Mouse (Mus musculus) midbrain, embryonic 16.5 days (tissue): ENCODE measurements at regions not wholly inside any gene's neighbourhood (a gene's known extent, or its start where the extent isn't known, plus 50 kb on each side); places are given as distances from the start of the nearest gene placed in this dataset.

Source experiments
- ATAC-seq: fragments of 200-750 bp; cut with Nextera tagmentation; 2 replicates; pipeline ENCODE4 v1.8.0; 2017; ENCODE audit warnings: moderate TSS enrichment
- H3K27ac ChIP-seq: fragments of 300-500 bp; sonication (generic); 2 replicates; pipeline ENCODE4 v1.5.1; 2014; ENCODE audit warnings: mild to moderate bottlenecking, low read length, mixed read lengths
- H3K27me3 ChIP-seq: fragments of 300-500 bp; sonication (generic); 2 replicates; pipeline ENCODE4 v1.6.1; 2014; ENCODE audit warnings: low read depth, low read length, mixed read lengths; ENCODE audit not compliant: control insufficient read depth, insufficient read depth
- H3K36me3 ChIP-seq: fragments of 300-500 bp; sonication (generic); 2 replicates; pipeline ENCODE4 v1.6.1; 2014; ENCODE audit warnings: mild to moderate bottlenecking, low read length, moderate library complexity, mixed read lengths; ENCODE audit not compliant: control insufficient read depth, insufficient read depth
- H3K4me1 ChIP-seq: fragments of 300-500 bp; sonication (generic); 2 replicates; pipeline ENCODE4 v1.6.1; 2014; ENCODE audit warnings: mild to moderate bottlenecking, low read length, mixed read lengths; ENCODE audit not compliant: control insufficient read depth, insufficient read depth
- H3K4me2 ChIP-seq: fragments of 300-500 bp; sonication (generic); 2 replicates; pipeline ENCODE4 v1.6.1; 2014; ENCODE audit warnings: mild to moderate bottlenecking, low read length, mixed read lengths
- H3K4me3 ChIP-seq: fragments of 300-500 bp; sonication (generic); 2 replicates; pipeline ENCODE4 v1.5.1; 2014; ENCODE audit warnings: low read depth, mild to moderate bottlenecking, low read length, moderate library complexity, mixed read lengths
- H3K9ac ChIP-seq: fragments of 300-500 bp; sonication (generic); 2 replicates; pipeline ENCODE4 v1.6.1; 2014; ENCODE audit warnings: low read depth, low read length, mixed read lengths
- H3K9me3 ChIP-seq: fragments of 300-500 bp; sonication (generic); replicated peaks from 2 replicates; pipeline ENCODE4 v1.6.1; 2014; ENCODE audit warnings: mild to moderate bottlenecking, low read length, mixed read lengths; ENCODE audit not compliant: control insufficient read depth, poor library complexity, severe bottlenecking
- WGBS: fragments of 180-500 bp; shearing (Covaris S2); extraction: QIAGEN DNeasy Blood & Tissue Kit; methylation state at CpG from one replicate; pipeline ENCODE4 v1.1.7; 2014; 5-methylcytosine and 5-hydroxymethylcytosine counted together

GRCm38 (mm10) chr15:93910158-93910557 is 314.5 kb upstream of the Prickle1 start:
- Histone ChIP-seq H3K36me3 (no peaks in the 10 kb centered on the region), H3K27me3 (no peaks in the 10 kb centered on the region), H3K9me3 (no peaks in the 10 kb centered on the region), H3K9ac (no peak overlapping the region), H3K4me3 (no peak overlapping the region), H3K4me1 (no peaks in the 10 kb centered on the region; the same call in 1 of the 2 replicates), H3K27ac (no peak overlapping the region), H3K4me2 (no peak overlapping the region)
- 82% methylated on average over 3 of the region's 3 CpGs for WGBS
- ATAC-seq, result no peak

DNA sequence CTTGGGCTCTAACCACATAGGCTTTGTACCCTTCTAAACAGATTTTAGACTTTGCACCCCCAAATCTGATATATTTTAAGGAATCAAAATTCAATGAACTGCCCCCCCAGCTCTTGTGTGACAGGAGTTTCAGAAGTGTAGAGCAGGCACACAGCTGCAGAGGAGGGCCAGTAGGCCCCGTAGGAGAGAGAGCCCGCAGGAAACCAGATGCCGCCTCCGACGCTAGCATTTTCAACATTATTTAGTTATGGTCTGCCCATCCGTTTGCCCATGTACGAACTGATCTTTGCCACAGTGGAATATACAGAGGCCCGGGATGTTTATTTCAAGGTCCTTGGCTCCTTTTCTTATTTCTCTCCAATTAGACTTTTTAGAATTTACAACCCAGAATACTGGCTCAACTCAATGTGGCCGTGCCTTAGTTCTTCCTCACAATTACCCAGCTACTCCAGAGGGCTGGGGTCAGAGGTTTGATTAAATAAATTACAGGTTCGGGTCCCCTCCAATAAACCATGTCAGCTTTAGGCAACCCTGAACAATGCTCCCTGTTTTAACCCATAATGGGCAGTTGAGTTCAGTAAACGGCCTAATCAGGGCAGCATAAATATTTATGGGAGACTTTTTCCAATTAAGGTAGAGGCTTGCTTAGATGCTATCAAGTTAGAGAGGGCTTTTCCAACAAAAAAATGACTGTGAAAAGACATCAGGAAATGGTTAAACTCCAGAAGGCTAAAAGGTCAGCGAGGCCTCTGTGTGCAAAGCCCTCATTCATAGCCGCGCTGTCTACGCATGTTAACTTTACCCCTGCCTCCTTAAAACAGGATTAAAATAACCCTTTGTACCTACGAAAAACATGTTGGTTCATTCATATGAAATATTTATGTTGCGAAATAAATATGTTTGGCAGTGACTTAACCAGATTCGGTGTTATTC is 308.2 kb upstream of the Prickle1 start:
- no peak overlapping the region for H3K27ac ChIP-seq
- no peaks in the 10 kb centered on the region; the same call in 1 of the 2 replicates for H3K4me1 ChIP-seq
- no peak overlapping the region for H3K9ac ChIP-seq
- ATAC-seq, result no peak
- H3K36me3 ChIP-seq, result no peaks in the 10 kb centered on the region
- no peaks in the 10 kb centered on the region for H3K27me3 ChIP-seq
- WGBS, result 61% methylated on average over 18 of the region's 18 CpGs
- H3K9me3 ChIP-seq, result no peaks in the 10 kb centered on the region
- no peak overlapping the region for H3K4me3 ChIP-seq
- no peak overlapping the region for H3K4me2 ChIP-seq

DNA sequence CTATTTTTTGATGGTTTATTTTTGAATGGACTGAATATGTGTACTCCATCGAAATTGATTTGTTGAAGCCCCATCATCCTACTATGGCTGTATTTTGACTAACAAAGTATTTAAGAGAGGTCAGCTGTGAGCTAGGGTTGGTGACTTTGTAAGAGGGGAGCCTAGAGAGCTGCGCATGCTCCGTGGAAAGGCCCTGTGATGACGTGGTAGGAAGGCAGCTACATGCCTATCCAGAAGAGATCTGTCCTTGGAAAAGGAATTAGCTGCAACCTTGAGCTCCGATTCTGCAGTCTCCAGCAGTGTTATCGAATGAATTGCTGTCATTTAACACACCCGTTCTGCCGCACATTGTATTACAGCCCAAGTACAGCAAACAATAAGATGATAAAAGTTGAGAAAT is 287.1 kb upstream of the Prickle1 start:
- no peak for ATAC-seq
- H3K36me3 ChIP-seq, result no peaks in the 10 kb centered on the region
- H3K9ac ChIP-seq, result no peak overlapping the region
- 86% methylated on average over 8 of the region's 8 CpGs for WGBS
- H3K27ac ChIP-seq, result no peak overlapping the region
- no peaks in the 10 kb centered on the region for H3K9me3 ChIP-seq
- no peak overlapping the region for H3K4me2 ChIP-seq
- no peaks in the 10 kb centered on the region for H3K27me3 ChIP-seq
- no peak overlapping the region for H3K4me3 ChIP-seq
- H3K4me1 ChIP-seq, result no peaks in the 10 kb centered on the region

DNA sequence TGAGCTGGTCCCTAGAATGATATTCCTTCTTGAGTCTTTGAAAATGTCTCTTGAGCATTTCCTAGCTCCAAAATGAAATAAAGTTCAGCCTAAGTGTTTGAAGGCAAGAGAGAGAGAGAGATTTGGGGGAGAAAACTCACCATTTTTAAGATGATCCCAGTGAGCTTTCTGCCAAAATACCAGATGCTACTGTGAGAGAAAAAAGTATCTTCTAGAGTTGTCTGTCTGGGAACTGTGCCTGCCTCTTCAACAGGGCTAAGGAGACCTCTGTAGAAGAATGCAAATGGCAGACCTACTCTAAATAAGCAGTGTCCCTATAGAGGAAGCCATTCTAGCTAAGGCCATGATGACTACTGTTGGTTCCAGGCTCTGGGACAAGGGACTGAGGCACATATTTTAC is 285.6 kb upstream of the Prickle1 start:
- Histone ChIP-seq H3K9ac (no peak overlapping the region), H3K9me3 (no peaks in the 10 kb centered on the region), H3K4me1 (no peaks in the 10 kb centered on the region), H3K27me3 (no peaks in the 10 kb centered on the region), H3K4me2 (no peak overlapping the region), H3K27ac (no peak overlapping the region), H3K36me3 (no peaks in the 10 kb centered on the region), H3K4me3 (no peak overlapping the region)
- ATAC-seq, result no peak

- no peak for ATAC-seq
Measured at GRCm38 (mm10) chr15:93880302-93880701, 284.6 kb upstream of the Prickle1 start.

GRCm38 (mm10) chr15:93879006-93879405 is 283.3 kb upstream of the Prickle1 start:
- Histone ChIP-seq H3K27me3 (no peaks in the 10 kb centered on the region), H3K4me1 (no peaks in the 10 kb centered on the region), H3K36me3 (no peaks in the 10 kb centered on the region), H3K4me3 (no peak overlapping the region), H3K9ac (no peak overlapping the region), H3K4me2 (no peak overlapping the region), H3K27ac (no peak overlapping the region), H3K9me3 (no peaks in the 10 kb centered on the region)
- WGBS, result 88% methylated on average over 3 of the region's 3 CpGs
- ATAC-seq, result no peak

More at GRCm38 (mm10) chr15:93880302-93880701, 284.6 kb upstream of the Prickle1 start:
- H3K4me2 ChIP-seq, result no peak overlapping the region
- 81% methylated on average over 8 of the region's 8 CpGs for WGBS
- H3K27ac ChIP-seq, result no peak overlapping the region
- no peaks in the 10 kb centered on the region for H3K4me1 ChIP-seq
- no peaks in the 10 kb centered on the region for H3K9me3 ChIP-seq
- no peak overlapping the region for H3K9ac ChIP-seq
- H3K36me3 ChIP-seq, result no peaks in the 10 kb centered on the region
- no peaks in the 10 kb centered on the region for H3K27me3 ChIP-seq
- H3K4me3 ChIP-seq, result no peak overlapping the region

DNA sequence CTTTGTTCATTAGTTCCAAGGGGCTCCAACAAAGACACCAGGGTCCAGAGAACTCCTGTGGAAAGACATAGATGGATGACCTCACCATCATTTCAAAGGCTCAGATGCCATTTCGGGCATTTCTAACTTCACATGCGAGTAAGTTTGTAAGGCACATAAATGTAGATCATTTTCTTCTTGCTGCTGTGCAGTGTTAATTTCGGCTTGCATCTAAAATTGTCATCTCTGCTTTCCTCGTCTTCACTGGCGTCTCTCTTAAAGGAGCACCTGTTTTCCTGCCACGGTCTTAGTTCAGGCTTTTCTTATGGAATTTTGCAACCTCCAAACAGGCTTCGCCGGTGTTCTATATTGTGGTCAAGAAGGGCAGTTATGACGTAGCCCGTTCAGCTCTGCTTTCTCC is 280.6 kb upstream of the Prickle1 start:
- Histone ChIP-seq H3K27me3 (no peaks in the 10 kb centered on the region), H3K36me3 (no peaks in the 10 kb centered on the region), H3K4me3 (no peak overlapping the region), H3K27ac (no peak overlapping the region), H3K9me3 (no peaks in the 10 kb centered on the region), H3K4me2 (no peak overlapping the region), H3K4me1 (no peaks in the 10 kb centered on the region), H3K9ac (no peak overlapping the region)
- ATAC-seq, result no peak
- 93% methylated on average over 10 of the region's 10 CpGs for WGBS

DNA sequence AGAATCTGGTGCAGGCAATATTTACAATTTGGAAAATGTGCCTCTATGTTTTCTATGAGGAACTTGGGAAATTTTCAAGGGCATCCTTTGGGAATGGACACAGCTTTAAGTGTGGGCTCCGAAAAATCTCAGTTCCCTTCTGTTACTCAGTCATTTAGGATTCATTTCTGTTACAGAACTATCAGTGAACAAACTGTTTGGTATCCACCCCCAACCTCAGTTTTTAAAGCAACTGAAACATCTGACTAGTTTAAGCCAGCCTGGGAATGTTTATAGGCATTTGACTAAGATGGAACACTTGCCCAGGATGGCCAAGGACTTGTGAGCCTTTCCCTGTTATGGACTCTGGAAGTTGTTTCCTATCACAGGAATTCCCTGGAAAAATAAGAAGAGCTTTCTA is 280.0 kb upstream of the Prickle1 start:
- Histone ChIP-seq H3K4me2 (no peak overlapping the region), H3K4me1 (no peaks in the 10 kb centered on the region), H3K27ac (no peak overlapping the region), H3K4me3 (no peak overlapping the region), H3K27me3 (no peaks in the 10 kb centered on the region), H3K9ac (no peak overlapping the region), H3K36me3 (no peaks in the 10 kb centered on the region), H3K9me3 (no peaks in the 10 kb centered on the region)
- no peak for ATAC-seq
- 97% methylated on average over 1 of the region's 1 CpGs for WGBS

GRCm38 (mm10) chr15:93874206-93874605 is 278.5 kb upstream of the Prickle1 start:
- H3K4me1 ChIP-seq, result no peaks in the 10 kb centered on the region
- no peak overlapping the region for H3K4me3 ChIP-seq
- WGBS, result 75% methylated on average over 6 of the region's 6 CpGs
- no peaks in the 10 kb centered on the region for H3K36me3 ChIP-seq
- no peak overlapping the region for H3K9ac ChIP-seq
- ATAC-seq, result no peak
- H3K27ac ChIP-seq, result no peak overlapping the region
- no peaks in the 10 kb centered on the region for H3K9me3 ChIP-seq
- no peaks in the 10 kb centered on the region for H3K27me3 ChIP-seq
- no peak overlapping the region for H3K4me2 ChIP-seq
